Mouse (Mus musculus) embryo, embryonic 10 days (tissue): ENCODE measurements around the gene B4galnt3.
"Not testable (repeated sequence)": the region's sequence is repeated elsewhere in the genome, so short reads cannot be mapped to it uniquely, and the experiment has no call there.

Source experiments
- DNase-seq: peaks from one replicate; pipeline ENCODE4 v3.0.0-alpha.2; 2015; ENCODE audit warnings: low spot score

The B4galnt3 gene

GRCm38 (mm10) chr6:120294056-120294784 is at the start of gene B4galnt3, which contains the start of gene D330020A13Rik:
TSS of gene B4galnt3 (minus strand) at chr6:120294559.
TSS of gene D330020A13Rik (plus strand) at chr6:120294364.
- peak; percentile 52 for DNase-seq

- DNase-seq, result no peak
Observed at GRCm38 (mm10) chr6:120343992-120344391, 49.6 kb upstream of the B4galnt3 start.

- no peak for DNase-seq
Observed at GRCm38 (mm10) chr6:120332351-120332750, 38.0 kb upstream of the B4galnt3 start.

GRCm38 (mm10) chr6:120324295-120324927 is 30.1 kb upstream of the B4galnt3 start:
- peak; percentile 92 for DNase-seq

DNA sequence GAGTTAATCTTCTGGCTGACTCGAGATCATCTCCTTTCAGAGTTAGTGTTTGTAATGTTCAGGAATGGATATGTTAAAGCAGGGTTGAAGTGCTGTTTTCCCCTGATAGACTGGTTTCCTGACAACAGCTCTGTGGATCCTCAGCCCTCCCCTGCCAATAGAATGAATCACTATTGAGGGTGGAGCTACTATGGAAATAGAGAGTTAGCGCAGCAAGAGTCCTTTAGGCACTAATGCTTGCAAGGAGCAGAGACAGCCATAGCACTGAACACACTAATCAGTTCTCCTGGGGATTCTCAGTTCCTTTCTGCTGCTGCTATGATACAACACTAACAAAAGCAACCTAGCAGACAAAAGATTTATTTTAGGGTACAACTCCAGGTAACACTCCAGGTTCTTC is 26.0 kb upstream of the B4galnt3 start:
- no peak for DNase-seq

- DNase-seq, result no peak
Observed at GRCm38 (mm10) chr6:120319129-120319528, 24.8 kb upstream of the B4galnt3 start.

GRCm38 (mm10) chr6:120318303-120318940 is 24.1 kb upstream of the B4galnt3 start:
- no peak for DNase-seq

DNA sequence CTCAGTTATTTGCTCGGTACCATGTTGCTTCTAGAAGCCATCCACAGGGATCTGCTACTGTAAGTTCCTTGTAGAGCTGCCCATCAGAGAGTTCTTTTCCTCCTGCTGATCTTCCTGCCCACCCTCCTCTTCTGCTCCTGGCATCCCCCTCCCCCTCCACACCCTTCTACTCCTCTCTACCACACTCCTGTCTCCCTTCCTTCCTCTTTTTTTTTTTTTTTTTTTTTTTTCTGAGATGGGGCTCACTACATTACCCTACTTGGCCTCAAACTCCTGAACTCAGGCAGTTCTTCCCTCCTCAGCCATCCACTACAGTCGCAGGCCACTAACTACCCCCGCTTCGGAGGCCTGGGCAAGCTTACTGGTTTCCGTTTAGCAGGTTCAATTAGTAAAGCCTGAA is 18.1 kb upstream of the B4galnt3 start:
- no peak for DNase-seq

DNA sequence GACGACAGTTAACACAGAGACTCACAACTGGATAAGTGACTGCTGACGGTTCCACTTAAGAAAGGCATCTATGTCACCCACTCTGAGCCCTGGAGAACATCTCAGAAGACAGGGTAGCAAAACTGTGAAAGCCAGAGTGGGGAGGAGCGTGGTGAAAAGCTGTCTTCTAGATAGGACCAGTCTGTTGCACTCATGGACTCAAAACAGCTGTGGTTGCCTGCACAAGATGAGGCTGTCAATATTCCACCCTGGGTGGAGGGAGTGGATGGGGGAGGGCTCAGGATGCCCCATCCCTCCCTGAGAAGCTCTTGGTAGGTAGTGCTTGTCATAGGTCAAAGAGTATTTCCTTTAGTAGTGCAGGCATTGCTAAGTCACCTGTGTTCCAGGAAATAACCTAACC is 15.4 kb upstream of the B4galnt3 start:
- no peak for DNase-seq

DNA sequence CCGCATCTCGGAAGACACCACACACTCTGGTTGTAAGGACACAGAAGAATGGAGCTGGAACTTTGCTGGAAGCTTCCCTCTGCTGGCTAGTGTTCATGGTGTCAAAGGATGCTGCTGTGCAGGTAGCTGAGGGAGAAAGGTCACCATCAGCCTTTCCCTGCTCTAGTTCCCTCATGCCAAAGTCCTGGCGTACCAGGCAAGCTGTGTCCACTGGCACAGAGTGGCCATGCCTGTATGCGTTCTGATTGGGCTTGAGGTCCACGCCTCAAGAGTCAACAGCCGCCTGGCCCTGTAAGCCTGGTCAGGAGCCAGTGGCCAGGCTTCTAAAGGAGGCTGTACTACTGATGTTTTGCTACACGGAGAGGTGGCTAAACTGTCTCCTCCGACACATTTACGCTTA is 15.0 kb upstream of the B4galnt3 start:
- no peak for DNase-seq

- no peak for DNase-seq
Observed at GRCm38 (mm10) chr6:120306859-120307594, 12.7 kb upstream of the B4galnt3 start.

DNA sequence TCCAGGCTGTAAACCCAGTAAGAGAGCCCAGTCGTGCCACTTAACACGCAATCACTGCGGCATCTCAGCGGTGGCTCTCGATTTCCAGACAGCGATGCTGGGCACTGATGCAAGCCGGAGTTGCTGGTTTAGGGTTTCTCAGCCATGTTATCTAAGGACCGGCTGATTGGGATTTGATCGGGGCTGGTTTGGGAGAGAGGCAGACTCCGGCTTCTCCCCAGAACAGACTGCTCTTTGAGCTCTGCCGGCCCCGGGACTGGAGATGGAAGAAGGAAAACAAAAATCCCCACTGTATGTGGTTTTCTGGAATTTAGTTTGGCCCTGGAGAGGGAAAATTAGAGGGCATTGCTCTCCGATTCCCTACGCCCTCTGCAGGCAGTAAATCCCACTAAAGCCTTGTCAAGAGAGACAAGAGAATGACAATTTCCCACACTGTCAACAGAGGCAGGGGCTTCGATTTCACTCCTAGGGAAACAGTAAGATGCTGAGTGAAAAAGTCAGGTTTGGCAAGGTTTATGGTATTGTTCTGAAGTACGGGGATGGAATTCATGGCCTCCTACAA is 8.5 kb upstream of the B4galnt3 start:
- DNase-seq, result peak; percentile 47

DNA sequence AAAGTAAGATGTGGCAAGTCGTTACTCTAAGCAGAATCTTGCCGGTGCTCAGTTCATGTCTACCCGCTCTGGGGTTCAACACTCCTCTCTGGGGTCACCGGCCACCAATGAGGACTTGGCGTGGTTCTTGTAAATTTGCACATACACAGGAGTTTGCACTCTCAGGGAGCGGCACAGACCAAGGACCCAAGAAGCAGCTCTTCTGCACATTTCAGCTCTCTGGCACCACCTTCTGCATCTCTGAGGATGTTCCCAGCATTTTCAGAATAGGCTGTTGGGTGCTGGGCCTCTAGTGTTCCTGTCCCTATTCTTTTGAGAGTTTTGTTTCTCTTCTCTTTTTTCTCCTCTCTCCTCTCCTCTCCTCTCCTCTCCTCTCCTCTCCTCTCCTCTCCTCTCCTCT is 6.8 kb upstream of the B4galnt3 start:
- DNase-seq, result peak; percentile 78

- not testable (repeated sequence) for DNase-seq
Observed at GRCm38 (mm10) chr6:120296589-120296988, 2.2 kb upstream of the B4galnt3 start.

DNA sequence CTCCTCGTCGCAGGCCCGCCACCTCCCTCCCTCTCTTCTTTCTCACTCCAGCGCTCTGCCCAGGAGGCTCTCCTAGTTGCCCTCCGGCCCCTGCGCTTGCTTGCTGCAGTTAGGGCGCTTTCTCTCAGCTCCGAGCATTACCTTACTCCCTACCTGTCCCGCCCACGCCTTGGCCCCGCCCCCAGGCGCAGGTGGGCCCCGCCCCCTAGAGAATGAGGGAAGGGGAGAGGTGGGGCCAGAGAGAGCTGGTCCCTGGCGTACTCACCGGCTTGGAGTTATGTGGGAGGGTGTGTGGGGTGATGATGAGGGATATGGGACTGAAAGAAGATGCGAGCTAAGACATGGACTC is 400 bp upstream of the B4galnt3 start:
- DNase-seq, result peak; percentile 48

GRCm38 (mm10) chr6:120291396-120292009 is 2.9 kb downstream of the B4galnt3 start:
- DNase-seq, result no peak

- no peak for DNase-seq
Observed at GRCm38 (mm10) chr6:120289430-120289829, 4.9 kb downstream of the B4galnt3 start.

DNA sequence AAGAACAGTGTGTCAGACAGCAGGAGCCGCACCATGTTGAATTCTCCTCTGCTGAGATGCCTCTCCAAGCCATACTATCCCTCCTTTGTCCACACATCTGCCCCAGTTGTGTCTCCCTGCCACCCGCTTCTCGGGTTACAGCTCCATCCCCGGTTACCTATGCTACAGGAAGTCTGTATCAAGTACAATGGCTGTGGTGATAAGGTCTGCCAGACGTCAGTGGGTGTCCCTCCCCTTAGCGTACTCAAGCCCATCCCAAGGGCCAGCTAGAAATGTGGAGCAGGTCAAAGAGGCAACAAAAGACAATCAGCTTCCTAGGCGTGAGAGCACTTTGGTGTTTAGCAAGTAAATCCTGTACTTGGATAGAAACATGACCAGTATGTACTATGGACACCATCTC is 5.8 kb downstream of the B4galnt3 start:
- no peak for DNase-seq

GRCm38 (mm10) chr6:120287279-120287678 is 7.1 kb downstream of the B4galnt3 start:
- no peak for DNase-seq

DNA sequence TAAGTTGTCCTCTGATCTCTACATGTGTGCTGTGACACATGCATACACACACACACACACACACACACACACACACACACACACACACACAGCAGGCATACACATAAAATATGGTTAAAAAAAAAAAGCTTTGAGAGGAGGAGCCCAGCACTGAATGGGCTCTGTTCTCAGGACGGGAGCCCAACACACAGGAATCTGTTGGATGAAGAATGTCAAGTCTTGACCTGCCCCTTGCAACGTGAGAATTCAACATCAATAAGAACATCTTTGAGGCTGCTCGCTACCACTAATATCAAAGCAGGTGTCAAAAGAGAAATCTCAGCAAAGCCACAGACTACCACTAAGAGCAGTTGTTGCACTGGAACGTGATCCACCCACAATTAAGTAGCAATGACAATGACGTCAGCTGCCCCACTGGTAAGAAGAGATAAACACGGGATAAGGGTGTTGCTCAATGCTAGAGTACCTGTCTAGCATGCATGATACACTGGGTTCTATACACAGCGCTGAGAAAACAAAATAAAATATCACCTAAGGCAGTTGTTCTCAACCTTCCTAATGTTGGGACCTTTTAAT is 17.4 kb downstream of the B4galnt3 start:
- no peak for DNase-seq

GRCm38 (mm10) chr6:120275301-120275700 is 19.1 kb downstream of the B4galnt3 start:
- no peak for DNase-seq
